Mouse (Mus musculus): ENCODE measurements around the gene Btn1a1.

- TF ChIP-seq CTCF (IDR thresholded peaks at IDR 0.05; ENCODE audit: extremely low read depth, insufficient read depth, low read length) (no peak), POLR2A (IDR thresholded peaks at IDR 0.05; ENCODE audit: extremely low read depth, insufficient read depth, low read length) (no peak)
Measured at GRCm38 (mm10) chr13:23499943-23500342, 34.2 kb upstream of the Btn1a1 start.

Data from cortical plate, adult 2 months (tissue).